Mouse (Mus musculus): Measurements from ENCODE around the gene Baz2b. TPM values are rescaled to one million over a fixed set of nuclear protein-coding genes. Genes with fewer than 3 reads are reported as not detected.

Baz2b gene
- polyA plus RNA-seq, 1 experiment from 2014 or later, result 71.0 TPM

DNA sequence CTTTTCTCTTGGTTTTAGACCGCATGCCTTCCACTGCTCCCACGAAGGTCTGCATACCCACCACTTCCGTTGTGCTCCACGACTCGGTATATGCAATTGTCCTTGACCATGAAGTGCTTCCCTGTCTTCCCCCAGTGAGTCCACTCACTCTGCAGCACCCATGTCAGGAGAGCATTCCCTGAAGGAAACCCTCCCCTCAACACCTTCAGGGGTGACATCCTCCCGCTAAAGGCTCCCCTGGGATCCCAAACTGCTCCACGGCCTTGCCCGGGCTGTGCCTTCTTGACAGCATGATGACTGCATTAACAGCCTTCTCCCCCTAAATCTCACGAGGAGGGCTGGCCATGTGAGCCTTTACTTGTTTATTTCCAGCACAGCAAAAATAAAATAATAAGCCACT, 301.6 kb downstream of the Baz2b start:
- H3K36me3 ChIP-seq (ENCODE audit: control insufficient read depth, insufficient read depth, low read length), result peaks cover 8% of the 10 kb centered on the region

DNA sequence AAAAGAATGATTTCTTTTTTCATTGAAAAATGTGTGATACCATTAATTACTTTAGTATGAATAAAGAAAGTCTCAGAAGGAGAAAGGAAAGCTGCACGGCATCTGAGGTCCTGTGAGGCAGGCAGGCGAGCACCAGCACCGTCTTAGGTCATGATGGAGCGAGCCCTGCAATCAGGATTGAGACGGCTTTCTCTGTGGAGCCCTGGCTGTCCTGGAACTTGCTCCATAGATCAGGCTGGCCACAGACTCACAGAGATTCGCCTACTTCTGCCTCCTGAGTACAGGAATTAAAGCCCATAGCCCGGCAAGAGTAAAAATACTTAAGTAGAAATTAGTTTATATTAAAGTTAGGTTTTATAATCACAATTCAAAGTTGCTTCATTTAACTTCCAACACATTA, 305.6 kb downstream of the Baz2b start:
- peaks cover 2% of the 10 kb centered on the region; the same call in 1 of the 2 replicates for H3K36me3 ChIP-seq (ENCODE audit: control insufficient read depth, insufficient read depth, low read length)
- 89% methylated on average over 7 of the region's 7 CpGs for WGBS

More for the DNA sequence above, 301.6 kb downstream of the Baz2b start:
- Histone ChIP-seq H3K4me3 (ENCODE audit: low read depth, low read length) (no peak overlapping the region), H3K9me3 (ENCODE audit: control insufficient read depth, low read length) (no peaks in the 10 kb centered on the region), H3K4me2 (ENCODE audit: low read depth) (no peak overlapping the region), H3K27ac (ENCODE audit: low read depth, low read length) (no peak overlapping the region), H3K4me1 (ENCODE audit: control insufficient read depth, insufficient read depth, low read length) (no peaks in the 10 kb centered on the region), H3K9ac (ENCODE audit: low read length) (no peak overlapping the region), H3K27me3 (ENCODE audit: control insufficient read depth, insufficient read depth, low read length) (no peaks in the 10 kb centered on the region)
- DNase-seq (ENCODE audit: low spot score) (no peak), ATAC-seq (ENCODE audit: insufficient read depth, low FRiP score, low TSS enrichment) (no peak)
- WGBS, result 93% methylated on average over 9 of the region's 9 CpGs

DNA sequence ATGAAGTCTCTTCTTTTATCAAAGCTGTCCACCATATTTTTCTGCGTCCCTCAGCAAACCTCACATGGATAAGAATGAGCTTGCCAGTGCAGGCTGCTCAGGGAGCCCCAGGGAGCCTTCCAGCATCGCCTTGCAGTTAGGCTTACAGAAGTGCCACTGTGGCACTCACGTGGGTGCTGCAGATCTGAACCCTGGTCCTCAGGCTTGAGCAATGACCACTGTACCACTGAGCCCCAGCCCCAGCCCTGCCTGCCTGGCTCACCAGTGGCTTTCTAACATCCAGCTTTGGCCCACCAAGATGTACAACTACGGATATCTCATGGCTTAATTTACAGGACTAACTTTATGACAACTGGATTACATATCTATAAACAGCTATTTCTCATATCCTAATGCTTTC, 311.0 kb downstream of the Baz2b start:
- Histone ChIP-seq H3K4me2 (ENCODE audit: low read depth) (no peak overlapping the region), H3K9me3 (ENCODE audit: control insufficient read depth, low read length) (no peaks in the 10 kb centered on the region), H3K27ac (ENCODE audit: low read depth, low read length) (no peak overlapping the region), H3K4me3 (ENCODE audit: low read depth, low read length) (no peak overlapping the region), H3K36me3 (ENCODE audit: control insufficient read depth, insufficient read depth, low read length) (no peaks in the 10 kb centered on the region), H3K4me1 (ENCODE audit: control insufficient read depth, insufficient read depth, low read length) (no peaks in the 10 kb centered on the region), H3K27me3 (ENCODE audit: control insufficient read depth, insufficient read depth, low read length) (no peaks in the 10 kb centered on the region), H3K9ac (ENCODE audit: low read length) (no peak overlapping the region)
- no peak for ATAC-seq (ENCODE audit: insufficient read depth, low FRiP score, low TSS enrichment)
- 86% methylated on average over 4 of the region's 4 CpGs for WGBS
- DNase-seq (ENCODE audit: low spot score), result no peak

More for the DNA sequence above, 305.6 kb downstream of the Baz2b start:
- ATAC-seq (ENCODE audit: insufficient read depth, low FRiP score, low TSS enrichment) (no peak), DNase-seq (ENCODE audit: low spot score) (no peak)
- Histone ChIP-seq H3K4me3 (ENCODE audit: low read depth, low read length) (no peak overlapping the region), H3K4me2 (ENCODE audit: low read depth) (no peak overlapping the region), H3K27me3 (ENCODE audit: control insufficient read depth, insufficient read depth, low read length) (no peaks in the 10 kb centered on the region), H3K9ac (ENCODE audit: low read length) (no peak overlapping the region), H3K4me1 (ENCODE audit: control insufficient read depth, insufficient read depth, low read length) (no peaks in the 10 kb centered on the region), H3K27ac (ENCODE audit: low read depth, low read length) (no peak overlapping the region), H3K9me3 (ENCODE audit: control insufficient read depth, low read length) (no peaks in the 10 kb centered on the region)

GRCm38 (mm10) chr2:59898105-59898504, 311.5 kb downstream of the Baz2b start:
- Histone ChIP-seq H3K9ac (ENCODE audit: low read length) (no peak overlapping the region), H3K4me1 (ENCODE audit: control insufficient read depth, insufficient read depth, low read length) (no peaks in the 10 kb centered on the region), H3K9me3 (ENCODE audit: control insufficient read depth, low read length) (no peaks in the 10 kb centered on the region), H3K27me3 (ENCODE audit: control insufficient read depth, insufficient read depth, low read length) (no peaks in the 10 kb centered on the region), H3K4me3 (ENCODE audit: low read depth, low read length) (no peak overlapping the region), H3K36me3 (ENCODE audit: control insufficient read depth, insufficient read depth, low read length) (no peaks in the 10 kb centered on the region), H3K4me2 (ENCODE audit: low read depth) (no peak overlapping the region), H3K27ac (ENCODE audit: low read depth, low read length) (no peak overlapping the region)
- WGBS, result 85% methylated on average over 6 of the region's 7 CpGs
- no peak for DNase-seq (ENCODE audit: low spot score)
- no peak for ATAC-seq (ENCODE audit: insufficient read depth, low FRiP score, low TSS enrichment)

GRCm38 (mm10) chr2:59896837-59897236, 312.8 kb downstream of the Baz2b start:
- Histone ChIP-seq H3K9me3 (ENCODE audit: control insufficient read depth, low read length) (no peaks in the 10 kb centered on the region), H3K36me3 (ENCODE audit: control insufficient read depth, insufficient read depth, low read length) (no peaks in the 10 kb centered on the region), H3K4me1 (ENCODE audit: control insufficient read depth, insufficient read depth, low read length) (no peaks in the 10 kb centered on the region), H3K27me3 (ENCODE audit: control insufficient read depth, insufficient read depth, low read length) (no peaks in the 10 kb centered on the region), H3K4me3 (ENCODE audit: low read depth, low read length) (no peak overlapping the region), H3K27ac (ENCODE audit: low read depth, low read length) (no peak overlapping the region), H3K4me2 (ENCODE audit: low read depth) (no peak overlapping the region), H3K9ac (ENCODE audit: low read length) (no peak overlapping the region)
- ATAC-seq (ENCODE audit: insufficient read depth, low FRiP score, low TSS enrichment), result no peak
- WGBS, result 87% methylated on average over 8 of the region's 8 CpGs
- no peak for DNase-seq (ENCODE audit: low spot score)

- ATAC-seq (ENCODE audit: insufficient read depth, low FRiP score, low TSS enrichment) (no peak), DNase-seq (ENCODE audit: low spot score) (no peak)
- Histone ChIP-seq H3K36me3 (ENCODE audit: control insufficient read depth, insufficient read depth, low read length) (no peaks in the 10 kb centered on the region), H3K4me3 (ENCODE audit: low read depth, low read length) (no peak overlapping the region), H3K9me3 (ENCODE audit: control insufficient read depth, low read length) (no peaks in the 10 kb centered on the region), H3K4me2 (ENCODE audit: low read depth) (no peak overlapping the region), H3K9ac (ENCODE audit: low read length) (no peak overlapping the region), H3K4me1 (ENCODE audit: control insufficient read depth, insufficient read depth, low read length) (no peaks in the 10 kb centered on the region), H3K27me3 (ENCODE audit: control insufficient read depth, insufficient read depth, low read length) (no peaks in the 10 kb centered on the region), H3K27ac (ENCODE audit: low read depth, low read length) (no peak overlapping the region)
- WGBS, result 91% methylated on average over 7 of the region's 7 CpGs
Measured at GRCm38 (mm10) chr2:59896400-59896799, 313.2 kb downstream of the Baz2b start.

DNA sequence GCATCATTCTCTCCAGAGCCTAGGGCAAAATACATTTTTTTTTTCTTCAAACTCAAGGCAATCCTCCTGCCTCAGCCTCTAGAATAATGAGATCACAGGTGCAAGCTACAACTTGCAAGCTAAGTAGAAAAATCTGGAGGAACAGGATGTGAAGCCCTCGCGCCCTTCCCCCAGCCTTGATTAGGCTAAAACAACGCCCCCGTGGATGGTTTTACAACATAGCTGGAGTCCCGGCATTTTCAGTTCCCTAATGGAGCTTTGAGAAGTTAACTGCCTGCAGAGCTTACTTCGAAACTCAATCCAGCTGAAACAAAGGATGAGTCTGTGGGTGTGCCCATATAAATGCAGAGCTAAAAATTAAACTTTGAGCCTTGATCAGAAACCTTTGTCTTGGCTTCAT, 319.9 kb downstream of the Baz2b start:
- Histone ChIP-seq H3K9me3 (ENCODE audit: control insufficient read depth, low read length) (no peaks in the 10 kb centered on the region), H3K36me3 (ENCODE audit: control insufficient read depth, insufficient read depth, low read length) (no peaks in the 10 kb centered on the region), H3K4me2 (ENCODE audit: low read depth) (no peak overlapping the region), H3K27me3 (ENCODE audit: control insufficient read depth, insufficient read depth, low read length) (no peaks in the 10 kb centered on the region), H3K9ac (ENCODE audit: low read length) (no peak overlapping the region), H3K4me1 (ENCODE audit: control insufficient read depth, insufficient read depth, low read length) (no peaks in the 10 kb centered on the region), H3K4me3 (ENCODE audit: low read depth, low read length) (no peak overlapping the region), H3K27ac (ENCODE audit: low read depth, low read length) (no peak overlapping the region)
- WGBS, result 60% methylated on average over 6 of the region's 6 CpGs
- DNase-seq (ENCODE audit: low spot score), result no peak
- no peak for ATAC-seq (ENCODE audit: insufficient read depth, low FRiP score, low TSS enrichment)

DNA sequence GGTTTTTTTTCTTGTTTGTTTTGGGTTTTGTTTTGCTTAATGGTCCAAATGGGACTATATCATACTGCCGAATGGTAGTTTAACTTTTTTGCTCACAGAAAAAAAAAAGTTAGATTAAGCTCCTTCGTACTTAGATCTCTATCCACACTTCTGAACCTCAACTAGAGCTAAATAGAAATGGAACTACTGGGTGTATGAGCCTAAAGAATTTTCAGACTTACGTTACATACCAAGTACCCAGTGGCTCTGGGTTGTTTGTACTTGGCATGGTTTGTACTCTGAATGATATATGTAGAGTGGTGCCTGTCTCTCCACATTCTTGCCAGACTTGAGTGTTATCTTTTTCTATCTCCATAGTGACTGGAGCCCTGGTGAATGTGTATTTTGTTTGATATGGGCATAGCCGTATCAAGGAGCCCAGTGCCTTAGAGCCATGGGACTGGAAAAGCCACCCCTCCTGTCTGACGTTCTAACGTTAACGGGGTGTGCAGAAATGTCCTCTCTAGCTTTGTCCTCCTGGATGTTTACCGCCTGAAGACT, 326.8 kb downstream of the Baz2b start:
- Histone ChIP-seq H3K27ac (ENCODE audit: low read depth, low read length) (no peak overlapping the region), H3K9ac (ENCODE audit: low read length) (no peak overlapping the region), H3K4me1 (ENCODE audit: control insufficient read depth, insufficient read depth, low read length) (no peaks in the 10 kb centered on the region), H3K27me3 (ENCODE audit: control insufficient read depth, insufficient read depth, low read length) (no peaks in the 10 kb centered on the region), H3K9me3 (ENCODE audit: control insufficient read depth, low read length) (no peaks in the 10 kb centered on the region), H3K4me3 (ENCODE audit: low read depth, low read length) (peak overlapping the region; percentile 53; the same call in 1 of the 2 replicates), H3K36me3 (ENCODE audit: control insufficient read depth, insufficient read depth, low read length) (no peaks in the 10 kb centered on the region), H3K4me2 (ENCODE audit: low read depth) (peak overlapping the region; percentile 79)
- ATAC-seq (ENCODE audit: insufficient read depth, low FRiP score, low TSS enrichment) (no peak), DNase-seq (ENCODE audit: low spot score) (no peak)
- WGBS, result 70% methylated on average over 8 of the region's 8 CpGs

DNA sequence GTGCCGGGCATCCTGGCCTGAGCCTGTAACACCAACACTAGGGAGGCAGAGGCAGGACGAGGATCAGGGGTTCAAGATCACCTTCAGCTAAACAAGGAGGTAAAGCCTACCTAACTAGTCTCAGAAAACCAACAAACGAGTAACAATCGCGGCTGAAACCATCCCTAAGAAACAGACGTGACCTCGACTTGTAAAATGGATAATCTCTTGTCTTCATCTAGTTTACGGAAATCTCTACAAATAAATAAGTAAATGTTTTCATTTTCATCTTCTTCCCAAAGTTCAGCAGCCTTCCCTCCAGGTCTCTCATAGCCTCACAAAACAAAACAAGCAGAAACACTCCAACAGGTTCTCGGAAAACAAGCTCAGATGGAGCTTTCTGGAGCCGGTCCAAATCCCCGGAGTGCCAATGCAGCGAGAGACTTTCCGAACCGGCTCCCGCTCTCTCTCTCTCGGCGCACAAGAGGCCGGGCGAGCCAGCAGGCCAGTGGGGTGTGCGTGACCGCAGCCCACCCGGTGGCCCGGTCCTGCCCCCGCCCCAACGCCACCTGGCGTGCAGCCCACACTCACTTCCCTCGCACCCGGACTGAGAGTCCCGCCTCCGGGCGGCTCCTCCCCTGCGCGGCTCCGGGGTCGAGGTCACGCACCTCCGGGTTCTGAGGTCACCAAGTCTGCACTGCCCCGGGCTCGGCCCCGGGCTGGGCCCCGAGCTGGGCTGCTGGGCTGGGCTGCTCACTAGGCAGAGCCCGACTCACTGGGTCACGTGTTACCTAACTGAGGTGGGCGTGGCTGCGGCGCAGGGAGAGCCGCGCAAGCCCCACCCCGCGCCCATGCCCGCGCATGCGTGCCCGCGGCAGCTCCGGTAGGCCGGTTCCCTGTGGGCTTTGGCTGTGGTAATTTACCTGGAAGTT, 327.6 kb downstream of the Baz2b start, which contains the start of gene Wdsub1:
Gene Wdsub1 (minus strand): TSS at position 761 of the 911 bp plus-strand sequence.
- H3K4me1 ChIP-seq (ENCODE audit: control insufficient read depth, insufficient read depth, low read length), result no peaks in the 10 kb centered on the region
- H3K36me3 ChIP-seq (ENCODE audit: control insufficient read depth, insufficient read depth, low read length), result no peaks in the 10 kb centered on the region
- H3K9me3 ChIP-seq (ENCODE audit: control insufficient read depth, low read length), result no peaks in the 10 kb centered on the region
- H3K27me3 ChIP-seq (ENCODE audit: control insufficient read depth, insufficient read depth, low read length), result no peaks in the 10 kb centered on the region
- ATAC-seq (ENCODE audit: insufficient read depth, low FRiP score, low TSS enrichment) (peak; percentile 96), DNase-seq (ENCODE audit: low spot score) (peak; percentile 96)
- WGBS, result 6% methylated on average over 57 of the region's 57 CpGs
- peak within 1 kb of the TSS; percentile 53 for H3K4me3 ChIP-seq (ENCODE audit: low read depth, low read length)
- peak within 1 kb of the TSS; percentile 79 for H3K4me2 ChIP-seq (ENCODE audit: low read depth)
- H3K9ac ChIP-seq (ENCODE audit: low read length), result peak within 1 kb of the TSS; percentile 44
- no peak within 1 kb of the TSS; the same call in 1 of the 2 replicates for H3K27ac ChIP-seq (ENCODE audit: low read depth, low read length)

Data from neural tube, embryonic 11.5 days (tissue).